Mouse (Mus musculus) forebrain, embryonic 16.5 days (tissue): ENCODE data around the gene Mogs. TPM values are rescaled to one million over a fixed set of nuclear protein-coding genes. Genes with fewer than 3 reads are reported as not detected.
"Not testable (repeated sequence)": the region's sequence is repeated elsewhere in the genome, so short reads cannot be mapped to it uniquely, and the experiment has no call there.

Experiments used
- ATAC-seq: fragments of 200-750 bp; cut with Nextera tagmentation; 2 replicates; pipeline ENCODE4 v1.8.0; 2017; ENCODE audit warnings: mild to moderate bottlenecking, moderate library complexity
- H3K27ac ChIP-seq: fragments of 300-500 bp; sonication (generic); 2 replicates; pipeline ENCODE4 v1.5.1; 2014; ENCODE audit warnings: low read length, control low read depth
- H3K27me3 ChIP-seq: fragments of 300-500 bp; sonication (generic); replicated peaks from 2 replicates; pipeline ENCODE4 v1.6.1; 2014; ENCODE audit warnings: low read length; ENCODE audit not compliant: control insufficient read depth, insufficient read depth
- H3K36me3 ChIP-seq: fragments of 300-500 bp; sonication (generic); 2 replicates; pipeline ENCODE4 v1.6.1; 2014; ENCODE audit not compliant: control insufficient read depth, insufficient read depth
- H3K4me1 ChIP-seq: fragments of 300-500 bp; sonication (generic); replicated peaks from 2 replicates; pipeline ENCODE4 v1.6.1; 2014; ENCODE audit warnings: low read length; ENCODE audit not compliant: control insufficient read depth, insufficient read depth
- H3K4me2 ChIP-seq: fragments of 300-500 bp; sonication (generic); 2 replicates; pipeline ENCODE4 v1.6.1; 2014; ENCODE audit warnings: mild to moderate bottlenecking, low read length, control low read depth
- H3K4me3 ChIP-seq: fragments of 300-500 bp; sonication (generic); replicated peaks from 2 replicates; pipeline ENCODE4 v1.5.1; 2014; ENCODE audit warnings: mild to moderate bottlenecking, low read length, control low read depth
- H3K9ac ChIP-seq: fragments of 300-500 bp; sonication (generic); replicated peaks from 2 replicates; pipeline ENCODE4 v1.6.1; 2014; ENCODE audit warnings: low read depth, low read length, control low read depth
- H3K9me3 ChIP-seq: fragments of 300-500 bp; sonication (generic); 2 replicates; pipeline ENCODE4 v1.6.1; 2016; ENCODE audit warnings: low read length; ENCODE audit not compliant: control insufficient read depth
- WGBS: fragments of 180-500 bp; shearing (Covaris S2); extraction: QIAGEN DNeasy Blood & Tissue Kit; methylation state at CpG from one replicate; pipeline ENCODE4 v1.1.7; 2014; 5-methylcytosine and 5-hydroxymethylcytosine counted together
- polyA plus RNA-seq: library from polyadenylated mRNA; unstranded; fragments of >200 nt; fragmentation: Nextera tagmentation; extraction: Ambion mirVana; gene quantifications from 2 replicates; pipeline ENCODE4 v1.2.1, GENCODE M21; 2015

The Mogs gene
- polyA plus RNA-seq, 1 experiment from 2014 or later = 21.8 TPM

DNA sequence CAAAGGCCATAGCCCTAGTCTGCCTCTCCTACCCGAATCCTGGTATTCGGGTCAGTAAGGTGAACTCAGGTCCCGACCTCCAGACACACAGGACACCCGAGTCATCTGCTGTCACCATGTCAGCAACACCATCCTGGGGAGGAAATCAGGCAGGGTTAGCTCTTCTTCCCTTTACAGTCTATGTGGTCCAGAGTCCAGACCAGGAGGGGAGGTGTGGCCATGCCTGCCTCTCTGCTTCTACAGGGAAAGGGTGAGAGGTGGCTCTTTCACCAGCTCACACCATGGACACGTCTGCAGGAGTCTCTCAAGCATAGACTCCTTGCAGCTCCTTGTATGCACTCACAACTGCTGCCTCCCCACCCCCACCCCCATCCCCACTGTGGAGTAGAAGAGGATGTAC, 38.2 kb downstream of the Mogs start:
- no peak overlapping the region for H3K4me3 ChIP-seq
- no peak overlapping the region for H3K27ac ChIP-seq
- ATAC-seq = no peak
- H3K4me2 ChIP-seq = no peak overlapping the region
- H3K9me3 ChIP-seq = no peaks in the 10 kb centered on the region
- H3K27me3 ChIP-seq = no peaks in the 10 kb centered on the region
- H3K9ac ChIP-seq = no peak overlapping the region
- no peaks in the 10 kb centered on the region; the same call in 1 of the 2 replicates for H3K36me3 ChIP-seq
- WGBS = 84% methylated on average over 5 of the region's 5 CpGs
- peaks cover 12% of the 10 kb centered on the region for H3K4me1 ChIP-seq

GRCm38 (mm10) chr6:83155552-83156238, 40.4 kb downstream of the Mogs start:
- 8% methylated on average over 23 of the region's 23 CpGs for WGBS
- H3K27ac ChIP-seq = no peak overlapping the region
- peak; percentile 51 for ATAC-seq

DNA sequence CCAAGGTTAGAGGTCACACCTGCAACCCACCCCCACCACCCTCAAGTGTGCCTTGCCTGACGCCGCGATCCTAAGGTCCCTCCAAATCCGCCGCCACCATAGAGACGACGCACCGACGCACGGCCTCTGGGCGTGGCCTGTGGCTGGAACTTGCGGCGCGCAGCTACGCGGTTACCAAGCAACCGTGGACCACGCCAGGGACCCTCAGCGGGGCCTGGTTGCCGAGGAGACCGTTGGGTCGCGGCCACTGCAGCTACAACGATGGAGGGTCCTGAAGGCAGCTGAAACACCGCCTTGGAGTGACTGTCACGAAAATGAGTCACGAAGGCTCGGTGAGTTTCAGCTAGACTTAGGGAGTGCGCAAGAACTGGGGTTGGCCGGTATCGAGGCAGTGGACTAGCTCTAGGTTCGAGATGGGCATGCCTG, 41.0 kb downstream of the Mogs start, which contains the start of the genes Wdr54 and 1700003E16Rik:
Wdr54 (minus strand) TSS at position 139 of the 426 bp plus-strand sequence.
1700003E16Rik (plus strand) TSS at position 146 of the 426 bp plus-strand sequence.
- Histone ChIP-seq H3K4me2 (peak within 1 kb of the TSS; percentile 71), H3K27me3 (peaks cover 13% of the 10 kb centered on the region), H3K27ac (no peak within 1 kb of the TSS), H3K4me3 (peak within 1 kb of the TSS; percentile 63), H3K9me3 (no peaks in the 10 kb centered on the region), H3K4me1 (peaks cover 12% of the 10 kb centered on the region), H3K9ac (peak within 1 kb of the TSS; percentile 57), H3K36me3 (no peaks in the 10 kb centered on the region; the same call in 1 of the 2 replicates)
- under 1% methylated on average over 32 of the region's 32 CpGs for WGBS
- ATAC-seq = peak; percentile 96

More at GRCm38 (mm10) chr6:83155552-83156238, 40.4 kb downstream of the Mogs start:
- peak overlapping the region; percentile 71 for H3K4me2 ChIP-seq
- H3K4me3 ChIP-seq = peak overlapping the region; percentile 63
- H3K9ac ChIP-seq = peak overlapping the region; percentile 57
- H3K4me1 ChIP-seq = peaks cover 12% of the 10 kb centered on the region
- H3K27me3 ChIP-seq = peaks cover 8% of the 10 kb centered on the region
- no peaks in the 10 kb centered on the region for H3K9me3 ChIP-seq
- H3K36me3 ChIP-seq = no peaks in the 10 kb centered on the region; the same call in 1 of the 2 replicates

DNA sequence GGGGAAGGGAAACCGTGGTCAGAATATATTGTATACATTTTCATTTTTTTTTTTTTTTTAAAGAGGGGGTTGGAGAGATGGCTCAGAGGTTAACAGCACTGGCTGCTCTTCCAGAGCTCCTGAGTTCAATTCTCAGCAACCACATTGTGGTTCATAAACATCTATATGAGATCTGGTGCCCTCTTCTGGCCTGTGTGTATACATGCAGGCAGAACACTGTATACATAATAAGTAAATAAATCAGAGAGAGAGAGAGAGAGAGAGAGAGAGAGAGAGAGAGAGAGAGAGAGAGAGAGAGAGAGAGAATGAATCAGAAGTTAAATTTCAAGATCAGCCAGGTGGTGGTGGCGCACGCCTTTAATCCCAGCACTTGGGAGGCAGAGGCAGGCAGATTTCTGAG, 44.2 kb downstream of the Mogs start:
- Histone ChIP-seq H3K27me3 (peaks cover 32% of the 10 kb centered on the region), H3K4me1 (peaks cover 25% of the 10 kb centered on the region)
- not testable (repeated sequence) for ATAC-seq, H3K27ac ChIP-seq, H3K36me3 ChIP-seq, H3K9me3 ChIP-seq, H3K4me2 ChIP-seq, H3K4me3 ChIP-seq, H3K9ac ChIP-seq
- WGBS = 22% methylated on average over 3 of the region's 3 CpGs

GRCm38 (mm10) chr6:83161442-83161841, 46.1 kb downstream of the Mogs start:
- Histone ChIP-seq H3K4me1 (peaks cover 17% of the 10 kb centered on the region), H3K9me3 (no peaks in the 10 kb centered on the region), H3K4me2 (peak overlapping the region; percentile 42), H3K27me3 (peaks cover 32% of the 10 kb centered on the region), H3K36me3 (no peaks in the 10 kb centered on the region), H3K9ac (peak overlapping the region; percentile 26; the same call in 1 of the 2 replicates), H3K4me3 (no peak overlapping the region; the same call in 1 of the 2 replicates), H3K27ac (no peak overlapping the region)
- 11% methylated on average over 19 of the region's 19 CpGs for WGBS
- no peak for ATAC-seq

DNA sequence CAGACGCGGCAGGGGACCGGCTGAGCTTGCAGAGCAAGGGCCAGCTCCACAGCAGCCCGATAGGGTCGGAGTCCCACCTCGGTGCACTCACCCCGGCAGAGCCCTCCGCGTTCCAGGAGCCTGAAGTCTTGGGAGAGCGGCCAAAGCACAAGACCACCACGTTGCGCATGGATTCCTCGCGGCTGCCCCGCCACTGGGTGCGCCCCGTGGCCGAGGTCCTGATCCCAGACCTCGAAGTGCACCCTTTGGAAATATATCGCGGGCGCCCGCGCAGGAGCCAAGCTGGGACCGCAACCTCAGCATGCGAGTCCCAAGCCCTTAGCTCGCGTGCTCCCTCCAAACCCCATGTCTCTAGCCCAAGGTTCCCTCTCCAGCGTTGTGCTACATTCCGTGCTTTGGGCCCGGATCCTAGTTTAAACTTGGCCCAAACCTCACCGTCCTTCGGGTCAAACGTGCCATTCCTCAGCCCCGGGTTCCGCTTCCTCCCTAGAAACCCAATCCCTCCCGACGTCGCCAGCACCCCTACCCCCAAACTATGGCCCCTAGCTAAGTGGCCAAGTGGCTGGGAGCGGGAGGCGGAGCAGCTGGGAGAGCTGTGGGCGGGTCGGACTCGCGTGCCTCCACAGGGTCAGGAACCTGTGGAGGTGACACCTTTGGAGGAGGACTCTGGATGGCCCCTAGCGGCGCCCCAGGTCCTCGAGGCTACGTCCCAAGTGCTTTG, 46.8 kb downstream of the Mogs start:
- under 1% methylated on average over 49 of the region's 49 CpGs for WGBS
- Histone ChIP-seq H3K4me3 (peak overlapping the region; percentile 29), H3K36me3 (no peaks in the 10 kb centered on the region), H3K27ac (no peak overlapping the region), H3K9me3 (no peaks in the 10 kb centered on the region), H3K4me1 (peaks cover 20% of the 10 kb centered on the region), H3K9ac (peak overlapping the region; percentile 30; the same call in 1 of the 2 replicates), H3K4me2 (peak overlapping the region; percentile 42), H3K27me3 (peaks cover 32% of the 10 kb centered on the region)
- no peak for ATAC-seq

GRCm38 (mm10) chr6:83162701-83163100, 47.4 kb downstream of the Mogs start:
- H3K4me2 ChIP-seq = peak overlapping the region; percentile 42
- H3K4me1 ChIP-seq = peaks cover 22% of the 10 kb centered on the region
- no peak for ATAC-seq
- peaks cover 32% of the 10 kb centered on the region for H3K27me3 ChIP-seq
- no peak overlapping the region for H3K27ac ChIP-seq
- no peaks in the 10 kb centered on the region for H3K36me3 ChIP-seq
- H3K9me3 ChIP-seq = no peaks in the 10 kb centered on the region
- WGBS = under 1% methylated on average over 8 of the region's 8 CpGs
- no peak overlapping the region for H3K9ac ChIP-seq
- peak overlapping the region; percentile 29; the same call in 1 of the 2 replicates for H3K4me3 ChIP-seq

DNA sequence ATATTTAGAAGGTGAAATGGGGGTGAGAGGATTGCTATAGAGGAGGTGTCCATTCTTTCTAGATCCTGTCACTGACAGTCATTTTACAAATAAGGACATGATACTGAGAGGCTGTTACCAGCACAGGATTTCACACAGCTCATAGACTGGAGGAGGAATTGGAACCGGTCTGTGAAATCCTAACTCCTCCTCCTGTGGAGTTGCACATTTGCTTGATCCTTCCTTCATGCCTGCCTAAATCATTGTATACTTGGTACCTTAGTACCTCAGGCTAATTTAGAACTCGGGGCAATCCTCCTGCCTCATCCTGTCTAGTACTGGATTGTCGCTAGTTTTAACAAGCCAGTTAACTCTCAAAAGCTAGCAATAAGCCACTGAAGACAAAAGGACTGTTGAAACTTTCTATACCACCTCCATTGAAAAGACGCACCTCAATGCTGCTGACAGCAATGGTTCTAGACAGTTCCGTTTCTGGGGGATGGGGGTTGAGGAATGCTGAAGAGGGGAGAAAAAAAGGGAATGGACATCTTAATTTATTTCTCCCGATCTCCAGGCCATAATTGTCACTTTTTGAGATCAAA, 49.8 kb downstream of the Mogs start:
- Histone ChIP-seq H3K27ac (no peak overlapping the region), H3K27me3 (peaks cover 30% of the 10 kb centered on the region), H3K9me3 (no peaks in the 10 kb centered on the region), H3K4me3 (peak overlapping the region; percentile 89), H3K36me3 (no peaks in the 10 kb centered on the region), H3K9ac (peak overlapping the region; percentile 89), H3K4me1 (peaks cover 22% of the 10 kb centered on the region), H3K4me2 (peak overlapping the region; percentile 88)
- 4% methylated on average over 6 of the region's 6 CpGs for WGBS
- ATAC-seq = peak; percentile 37
